Mouse (Mus musculus): ENCODE data around the gene C1qbp.
A peak's percentile ranks its signal among the peaks of the same experiment; 100 is the strongest.

Gene C1qbp

GRCm38 (mm10) chr11:70973947-70974346 is 8.9 kb downstream of the C1qbp start:
- DNase-seq (ENCODE audit: low read depth): no peak

- DNase-seq (ENCODE audit: low read depth): no peak
Observed at GRCm38 (mm10) chr11:70972586-70972985, 10.2 kb downstream of the C1qbp start.

- peak; percentile 91 for DNase-seq (ENCODE audit: low read depth)
Observed at GRCm38 (mm10) chr11:70970560-70971540, 12.0 kb downstream of the C1qbp start.

- DNase-seq (ENCODE audit: low read depth): peak; percentile 91
Observed at GRCm38 (mm10) chr11:70969821-70970559, 12.8 kb downstream of the C1qbp start, which contains the start of the genes Nup88 and Rpain. TSS of gene Nup88 (minus strand) at chr11:70969973. TSS of gene Rpain (plus strand) at chr11:70970213.

- no peak for DNase-seq (ENCODE audit: low read depth)
Observed at GRCm38 (mm10) chr11:70969271-70969794, 13.5 kb downstream of the C1qbp start.

GRCm38 (mm10) chr11:70964222-70964907 is 18.5 kb downstream of the C1qbp start:
- no peak for DNase-seq (ENCODE audit: low read depth)

GRCm38 (mm10) chr11:70960786-70961554 is 21.9 kb downstream of the C1qbp start:
- no peak for DNase-seq (ENCODE audit: low read depth)

GRCm38 (mm10) chr11:70954711-70955110 is 28.1 kb downstream of the C1qbp start:
- DNase-seq (ENCODE audit: low read depth): no peak

GRCm38 (mm10) chr11:70944935-70945817 is 37.6 kb downstream of the C1qbp start:
- DNase-seq (ENCODE audit: low read depth): no peak

GRCm38 (mm10) chr11:70943651-70944050 is 39.2 kb downstream of the C1qbp start:
- DNase-seq (ENCODE audit: low read depth): no peak

GRCm38 (mm10) chr11:70942596-70942995 is 40.2 kb downstream of the C1qbp start:
- no peak for DNase-seq (ENCODE audit: low read depth)

GRCm38 (mm10) chr11:70935316-70935715 is 47.5 kb downstream of the C1qbp start:
- DNase-seq (ENCODE audit: low read depth): no peak

GRCm38 (mm10) chr11:70931461-70931860 is 51.4 kb downstream of the C1qbp start:
- DNase-seq (ENCODE audit: low read depth): no peak

Data from c-Kit-positive CD71-positive TER-119-negative erythroid progenitor cells, embryonic 14.5 days (primary cell).